Mouse (Mus musculus) thymus, adult 2 months (tissue): Measurements from ENCODE around the gene Gpr176. TPM values are rescaled to one million over a fixed set of nuclear protein-coding genes. Genes with fewer than 3 reads are reported as not detected.

ENCODE experiments used
- DNase-seq: peaks from one replicate; pipeline ENCODE4 v3.0.0; 2021
- H3K27ac ChIP-seq: fragments of 200-500 bp; 2 replicates; pipeline ENCODE4 v1.5.1; 2012; ENCODE audit warnings: low read length, control low read depth; ENCODE audit not compliant: control insufficient read depth, insufficient read depth
- H3K27me3 ChIP-seq: fragments of 200-500 bp; 2 replicates; pipeline ENCODE4 v1.6.1; 2012; ENCODE audit warnings: mild to moderate bottlenecking, low read length, moderate library complexity, mixed read lengths; ENCODE audit not compliant: control insufficient read depth, insufficient read depth
- H3K36me3 ChIP-seq: fragments of 200-500 bp; 2 replicates; pipeline ENCODE4 v1.6.1; 2012; ENCODE audit warnings: mild to moderate bottlenecking, low read length, moderate library complexity; ENCODE audit not compliant: control insufficient read depth, insufficient read depth
- H3K4me1 ChIP-seq: fragments of 200-500 bp; replicated peaks from 2 replicates; pipeline ENCODE4 v1.6.1; 2012; ENCODE audit warnings: low read length; ENCODE audit not compliant: control insufficient read depth, insufficient read depth
- H3K4me3 ChIP-seq: fragments of 200-500 bp; 2 replicates; pipeline ENCODE4 v1.5.1; 2012; ENCODE audit warnings: mild to moderate bottlenecking, low read length, control low read depth, moderate library complexity; ENCODE audit not compliant: control insufficient read depth, insufficient read depth
- CTCF ChIP-seq: fragments of 200-500 bp; IDR thresholded peaks from 2 replicates; pipeline ENCODE4 v1.5.1; 2012; ENCODE audit warnings: mild to moderate bottlenecking, control low read depth, low read length, moderate library complexity, borderline replicate concordance; ENCODE audit not compliant: control insufficient read depth, poor library complexity, insufficient read depth; ENCODE audit errors: extremely low read depth
- POLR2A ChIP-seq: fragments of 200-500 bp; IDR thresholded peaks from 2 replicates; pipeline ENCODE4 v1.6.1; 2012; ENCODE audit warnings: mild to moderate bottlenecking, low read length, control low read depth, moderate library complexity; ENCODE audit not compliant: control insufficient read depth, poor library complexity, insufficient read depth; ENCODE audit errors: extremely low read depth
- WGBS: fragments of 180-500 bp; shearing (Covaris S2); methylation state at CpG from one replicate; pipeline ENCODE4 v1.1.7; 2018; 5-methylcytosine and 5-hydroxymethylcytosine counted together
- polyA plus RNA-seq: library from polyadenylated mRNA; depleted of rRNA; stranded (reverse); fragments of >200 nt; gene quantifications from 2 replicates; pipeline ENCODE4 v1.2.3, GENCODE M21; 2012; rRNA removed

The Gpr176 gene
- polyA plus RNA-seq, 1 experiment, result 0.30 TPM

DNA sequence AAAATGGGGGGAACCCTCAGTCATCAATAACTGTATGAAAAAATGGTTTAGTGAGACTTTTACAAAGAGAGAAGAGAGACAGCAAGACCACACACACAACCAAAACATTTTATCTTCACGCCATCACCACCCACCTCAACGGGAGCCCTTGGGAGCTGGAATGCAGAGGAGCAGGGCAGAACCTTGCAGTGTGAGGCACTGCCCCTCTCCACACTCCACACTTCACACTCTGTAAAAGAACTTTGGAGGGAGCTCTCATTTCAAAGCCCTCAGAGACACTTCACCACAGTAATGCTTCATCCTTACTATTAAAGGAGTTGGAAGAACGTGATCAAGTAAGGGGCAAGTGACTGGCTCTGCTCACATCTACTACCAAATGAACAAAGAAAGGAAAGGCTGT, 142.7 kb downstream of the Gpr176 start:
- Histone ChIP-seq H3K27ac (no peak overlapping the region), H3K27me3 (no peaks in the 10 kb centered on the region), H3K36me3 (no peaks in the 10 kb centered on the region), H3K4me3 (no peak overlapping the region), H3K4me1 (no peaks in the 10 kb centered on the region)
- no peak for DNase-seq
- 81% methylated on average over 3 of the region's 3 CpGs for WGBS
- TF ChIP-seq POLR2A (no peak), CTCF (no peak)

DNA sequence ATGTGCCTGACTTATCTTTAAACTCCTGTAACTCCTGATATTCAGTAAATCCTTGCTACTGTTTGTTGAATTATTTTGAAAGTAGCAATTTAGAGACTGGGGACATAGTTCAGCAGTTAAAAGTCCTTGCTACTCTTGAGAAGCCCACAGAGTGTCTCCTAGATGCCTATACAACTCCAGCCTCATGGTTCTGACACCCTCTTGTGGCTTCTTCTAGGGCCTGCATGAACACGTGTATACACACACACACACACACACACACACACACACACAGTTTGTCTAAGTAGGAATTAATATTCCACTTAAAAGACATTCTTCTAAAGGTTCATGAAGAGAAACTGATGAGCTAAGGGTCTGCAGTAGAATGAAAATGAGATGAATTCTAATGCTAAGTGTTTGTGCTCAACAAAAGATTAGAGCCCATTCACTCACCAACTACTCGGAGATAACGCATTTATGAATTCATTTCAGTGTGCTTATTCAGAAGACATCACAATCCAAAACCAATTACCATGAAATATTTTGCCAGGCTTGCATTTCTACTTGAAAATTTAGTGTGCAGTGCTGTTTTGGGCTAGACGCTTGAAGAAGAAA, 144.6 kb downstream of the Gpr176 start:
- no peak overlapping the region for H3K27ac ChIP-seq
- DNase-seq, result no peak
- 95% methylated on average over 4 of the region's 4 CpGs for WGBS
- no peak overlapping the region for H3K4me3 ChIP-seq
- H3K4me1 ChIP-seq, result no peaks in the 10 kb centered on the region
- H3K27me3 ChIP-seq, result no peaks in the 10 kb centered on the region
- H3K36me3 ChIP-seq, result no peaks in the 10 kb centered on the region
- TF ChIP-seq CTCF (no peak), POLR2A (no peak)

Other genes starting within 250 kb of the Gpr176 start
- not detected in 2 replicates for gene Fsip1, start 116.5 kb downstream of the Gpr176 start, polyA plus RNA-seq
- 8.8 and 9.0 TPM in 2 replicates for gene Eif2ak4, start 15.2 kb upstream of the Gpr176 start, polyA plus RNA-seq
- 59.9 and 82.7 TPM in 2 replicates for gene Srp14, start 106.3 kb upstream of the Gpr176 start, polyA plus RNA-seq
- 67.3 and 80.9 TPM in 2 replicates for gene Bmf, start 176.3 kb upstream of the Gpr176 start, polyA plus RNA-seq
- 42.0 and 53.7 TPM in 2 replicates for gene Bub1b, start 224.8 kb upstream of the Gpr176 start, polyA plus RNA-seq